ENCODE assay signal across 9 mouse cellular contexts in genomic region chr5:113607941-113608431, GRCm38 (mm10). TPM values are rescaled to one million over a fixed set of nuclear protein-coding genes. Genes with fewer than 3 reads are reported as not detected.
DNase-seq lines count a peak whose midpoint lies in the region; ATAC-seq lines count a peak whose summit lies in the region.
"Had no signal": no experiment of that assay in that cellular context is flagged by ENCODE, and none has a peak within 500 bp of the region (broad histone marks: within the 10 kb centered on the region; RNA-seq: fewer than 3 reads in every experiment).

No protein-coding gene starts in this region.

- WGBS in embryonic facial prominence, embryonic 13.5 days: 18% methylated on average over 13 of the region's 13 CpGs

- 0 out of 2 replicates have a peak, but pooled peaks cover 3% of the 10 kb centered on the region for H3K27me3 ChIP-seq in embryonic facial prominence, embryonic 13.5 days
- H3K27me3 ChIP-seq: liver, embryonic 15.5 days had no signal

- H3K4me2 ChIP-seq in embryonic facial prominence, embryonic 13.5 days: 0 out of 2 replicates have a peak overlapping the region, but pooled peaks have one; percentile 24
- H3K4me2 ChIP-seq: liver, embryonic 15.5 days had no signal

- no peaks in the 10 kb centered on the region for H3K36me3 ChIP-seq in embryonic facial prominence, embryonic 13.5 days
- H3K36me3 ChIP-seq: liver, embryonic 15.5 days had no signal

- H3K9me3 ChIP-seq in embryonic facial prominence, embryonic 13.5 days: no peaks in the 10 kb centered on the region
- H3K9me3 ChIP-seq: liver, embryonic 15.5 days had no signal

- peaks cover 39% of the 10 kb centered on the region for H3K4me1 ChIP-seq in embryonic facial prominence, embryonic 13.5 days
- H3K4me1 ChIP-seq: liver, embryonic 15.5 days had no signal

- no peak for ATAC-seq in embryonic facial prominence, embryonic 13.5 days (ENCODE audit: insufficient number of reproducible peaks, insufficient read depth, low FRiP score, low TSS enrichment, low read depth)

- no peak overlapping the region for H3K4me3 ChIP-seq in embryonic facial prominence, embryonic 13.5 days
- H3K4me3 ChIP-seq: liver, embryonic 15.5 days had no signal

- peak overlapping the region; percentile 75 for H3K27ac ChIP-seq in embryonic facial prominence, embryonic 13.5 days
- H3K27ac ChIP-seq: liver, embryonic 15.5 days had no signal

- intact Hi-C loops in left cerebral cortex, postnatal 4 days (cut with DNase I): no loop called here
- intact Hi-C loops in heart, postnatal 25 days (cut with DNase I): no loop called here

- peak overlapping the region; percentile 28; the same call in 1 of the 2 replicates for H3K9ac ChIP-seq in embryonic facial prominence, embryonic 13.5 days
- H3K9ac ChIP-seq: liver, embryonic 15.5 days had no signal

- peak; percentile 45 for DNase-seq in left cerebral cortex, postnatal 4 days
- DNase-seq in left cerebral cortex, adult 18-20 months (ENCODE audit: low spot score in 2 of 2): no peak
- DNase-seq in heart, postnatal 25 days (ENCODE audit: low spot score): peak; percentile 41
- DNase-seq in lung, postnatal 4 days: peak; percentile 31 to 54
- DNase-seq in frontal cortex, postnatal 25 days (ENCODE audit: low spot score in 2 of 2): no peak
- DNase-seq in thymus, adult 18-20 months: no peak
- DNase-seq in urinary bladder, postnatal 14 days (ENCODE audit: low spot score): no peak

RNA-seq across cellular contexts. Expression of gene Cmklr1, which starts 42.2 kb away (rescaled TPM):
- 1 to 10 TPM; 2.7 to 2.9 TPM for total RNA-seq in left cerebral cortex, postnatal 4 days (2021)
- total RNA-seq in left cerebral cortex, adult 18-20 months (2021): 1 to 10 TPM; 4.6 to 5.5 TPM
- 4.5 and 5.3 TPM in 2 replicates for polyA plus RNA-seq in embryonic facial prominence, embryonic 13.5 days (2015; fragmentation: Nextera tagmentation; extraction: Ambion mirVana)
- total RNA-seq in heart, postnatal 25 days (2021): 10 to 100 TPM; 23.6 to 29.9 TPM

Comparison
In these comparisons a context has a peak if more than half of its experiments do, and no peak if none do; other contexts are left out.
1. DNase-seq: peak in left cerebral cortex, postnatal 4 days (single experiment), heart, postnatal 25 days (single experiment) and lung, postnatal 4 days (2 of 2); none in left cerebral cortex, adult 18-20 months (0 of 2), frontal cortex, postnatal 25 days (0 of 2), thymus, adult 18-20 months (0 of 2) and urinary bladder, postnatal 14 days (single experiment).